Mouse (Mus musculus): Measurements from ENCODE around the gene Fcgr2b. TPM values are rescaled to one million over a fixed set of nuclear protein-coding genes. Genes with fewer than 3 reads are reported as not detected.

The Fcgr2b gene
- polyA plus RNA-seq, 1 experiment: 16.3 TPM

- no peak for DNase-seq
- Histone ChIP-seq H3K4me3 (replicated peaks; ENCODE audit: extremely low read depth, low read depth, low read length) (no peak within 1 kb of the TSS), H3K4me1 (ENCODE audit: control insufficient read depth, insufficient read depth, low read length) (peaks cover 3% of the 10 kb centered on the region; the same call in 1 of the 2 replicates)
- TF ChIP-seq CTCF (IDR thresholded peaks at IDR 0.05; ENCODE audit: insufficient read depth, low read length): no peak
- TF ChIP-seq POLR2A (IDR thresholded peaks at IDR 0.05; ENCODE audit: borderline replicate concordance, extremely low read depth, low read depth, low read length): no peak
- WGBS: 71% methylated on average over 5 of the region's 5 CpGs
Observed at GRCm38 (mm10) chr1:170912891-170913615, 63.3 kb downstream of the Fcgr2b start, which contains the start of gene Fcrlb. Gene Fcrlb, minus strand, starts transcription at chr1:170912941.

- H3K4me3 ChIP-seq (replicated peaks; ENCODE audit: extremely low read depth, low read depth, low read length): no peak overlapping the region
- H3K4me1 ChIP-seq (ENCODE audit: control insufficient read depth, insufficient read depth, low read length): peaks cover 3% of the 10 kb centered on the region; the same call in 1 of the 2 replicates
- TF ChIP-seq POLR2A (IDR thresholded peaks at IDR 0.05; ENCODE audit: borderline replicate concordance, extremely low read depth, low read depth, low read length): no peak
- no peak for TF ChIP-seq CTCF (IDR thresholded peaks at IDR 0.05; ENCODE audit: insufficient read depth, low read length)
- WGBS: 75% methylated on average over 11 of the region's 11 CpGs
- no peak for DNase-seq
Observed at GRCm38 (mm10) chr1:170911907-170912660, 64.3 kb downstream of the Fcgr2b start.

Other genes starting within 250 kb of the Fcgr2b start
- 13.2 and 18.8 TPM in 2 replicates for gene Atf6, start 108.8 kb downstream of the Fcgr2b start, polyA plus RNA-seq (2012; rRNA removed)
- gene Gm26620, start 91.5 kb downstream of the Fcgr2b start, polyA plus RNA-seq (2012; rRNA removed): 0.45 and 1.2 TPM in 2 replicates
- gene Dusp12, start 91.0 kb downstream of the Fcgr2b start, polyA plus RNA-seq (2012; rRNA removed): 17.3 and 18.8 TPM in 2 replicates
- gene Fcrlb, start 63.6 kb downstream of the Fcgr2b start, polyA plus RNA-seq (2012; rRNA removed): 0.71 and 1.2 TPM in 2 replicates
- gene Fcrla, start 49.0 kb downstream of the Fcgr2b start, polyA plus RNA-seq (2012; rRNA removed): 8.0 and 8.7 TPM in 2 replicates
- 6.8 and 7.9 TPM in 2 replicates for gene Fcgr4, start 42.4 kb upstream of the Fcgr2b start, polyA plus RNA-seq (2012; rRNA removed)
- 19.5 and 23.3 TPM in 2 replicates for gene Fcgr3, start 88.4 kb upstream of the Fcgr2b start, polyA plus RNA-seq (2012; rRNA removed)
- gene Cfap126, start 137.4 kb upstream of the Fcgr2b start, polyA plus RNA-seq (2012; rRNA removed): 28.2 and 45.5 TPM in 2 replicates
- 136 and 191 TPM in 2 replicates for gene Sdhc, start 174.1 kb upstream of the Fcgr2b start, polyA plus RNA-seq (2012; rRNA removed)
- 15.9 and 24.9 TPM in 2 replicates for gene Mpz, start 174.2 kb upstream of the Fcgr2b start, polyA plus RNA-seq (2012; rRNA removed)
- gene Pcp4l1, start 219.7 kb upstream of the Fcgr2b start, polyA plus RNA-seq (2012; rRNA removed): 37.5 and 59.8 TPM in 2 replicates
- 0.25 TPM in 1 of 2 replicates, not detected in the other for gene Nr1i3, start 237.4 kb upstream of the Fcgr2b start, polyA plus RNA-seq (2012; rRNA removed)
- 25.7 and 28.8 TPM in 2 replicates for gene Tomm40l, start 246.0 kb upstream of the Fcgr2b start, polyA plus RNA-seq (2012; rRNA removed)
- 4.7 and 7.2 TPM in 2 replicates for gene Apoa2, start 248.5 kb upstream of the Fcgr2b start, polyA plus RNA-seq (2012; rRNA removed)